Mouse (Mus musculus) stomach, postnatal 0 days (tissue): ENCODE data around the gene C1qtnf6.

Experiments
- CTCF ChIP-seq: IDR thresholded peaks from 2 replicates; pipeline ENCODE4 v1.5.1; 2016; ENCODE audit warnings: antibody characterized with exemption, low read depth, mild to moderate bottlenecking, moderate library complexity
- EP300 ChIP-seq: optimal IDR thresholded peaks from 2 replicates; pipeline ENCODE3; 2016; ENCODE audit warnings: antibody characterized with exemption

GRCm38 (mm10) chr15:78531901-78532469 is 769 bp upstream of the C1qtnf6 start:
- TF ChIP-seq CTCF (peak; percentile 95), EP300 (no peak)
